Mouse (Mus musculus): Measurements from ENCODE around the gene Eapp. TPM values are rescaled to one million over a fixed set of nuclear protein-coding genes. Genes with fewer than 3 reads are reported as not detected.

Gene Eapp
- polyA plus RNA-seq, 1 experiment, result 21.0 TPM

- H3K4me3 ChIP-seq (ENCODE audit: insufficient read depth, low read depth, low read length), result no peak overlapping the region
- TF ChIP-seq CTCF (conservative IDR thresholded peaks at IDR 0.05; ENCODE audit: insufficient read depth, insufficient read length, low read depth, low read length) (no peak), POLR2A (IDR thresholded peaks at IDR 0.05; ENCODE audit: low read depth, low read length) (no peak)
- no peak overlapping the region for H3K27ac ChIP-seq (ENCODE audit: insufficient read depth, low read depth, low read length)
- DNase-seq, result no peak
- H3K27me3 ChIP-seq (replicated peaks; ENCODE audit: control insufficient read depth, insufficient read depth, low read length), result no peaks in the 10 kb centered on the region
- H3K4me1 ChIP-seq (ENCODE audit: control insufficient read depth, insufficient read depth, low read length), result no peaks in the 10 kb centered on the region
- H3K36me3 ChIP-seq (ENCODE audit: control insufficient read depth, insufficient read depth, low read length), result 0 out of 2 replicates have a peak, but pooled peaks cover 2% of the 10 kb centered on the region
- 93% methylated on average over 2 of the region's 2 CpGs for WGBS
Measured at GRCm38 (mm10) chr12:54644947-54645346, 50.8 kb downstream of the Eapp start.

GRCm38 (mm10) chr12:54643320-54643892, 52.3 kb downstream of the Eapp start:
- Histone ChIP-seq H3K27me3 (replicated peaks; ENCODE audit: control insufficient read depth, insufficient read depth, low read length) (no peaks in the 10 kb centered on the region), H3K4me3 (ENCODE audit: insufficient read depth, low read depth, low read length) (no peak overlapping the region), H3K27ac (ENCODE audit: insufficient read depth, low read depth, low read length) (no peak overlapping the region), H3K36me3 (ENCODE audit: control insufficient read depth, insufficient read depth, low read length) (0 out of 2 replicates have a peak, but pooled peaks cover 2% of the 10 kb centered on the region), H3K4me1 (ENCODE audit: control insufficient read depth, insufficient read depth, low read length) (no peaks in the 10 kb centered on the region)
- 39% methylated on average over 5 of the region's 5 CpGs for WGBS
- no peak for DNase-seq
- TF ChIP-seq POLR2A (IDR thresholded peaks at IDR 0.05; ENCODE audit: low read depth, low read length), result no peak

- Histone ChIP-seq H3K27me3 (replicated peaks; ENCODE audit: control insufficient read depth, insufficient read depth, low read length) (no peaks in the 10 kb centered on the region), H3K4me3 (ENCODE audit: insufficient read depth, low read depth, low read length) (no peak overlapping the region), H3K36me3 (ENCODE audit: control insufficient read depth, insufficient read depth, low read length) (0 out of 2 replicates have a peak, but pooled peaks cover 2% of the 10 kb centered on the region), H3K4me1 (ENCODE audit: control insufficient read depth, insufficient read depth, low read length) (no peaks in the 10 kb centered on the region), H3K27ac (ENCODE audit: insufficient read depth, low read depth, low read length) (no peak overlapping the region)
- WGBS, result 97% methylated on average over 4 of the region's 4 CpGs
- no peak for TF ChIP-seq CTCF (conservative IDR thresholded peaks at IDR 0.05; ENCODE audit: insufficient read depth, insufficient read length, low read depth, low read length)
- no peak for TF ChIP-seq POLR2A (IDR thresholded peaks at IDR 0.05; ENCODE audit: low read depth, low read length)
- no peak for DNase-seq
Measured at GRCm38 (mm10) chr12:54641374-54641773, 54.3 kb downstream of the Eapp start.

GRCm38 (mm10) chr12:54640259-54640658, 55.4 kb downstream of the Eapp start:
- no peak overlapping the region for H3K4me3 ChIP-seq (ENCODE audit: insufficient read depth, low read depth, low read length)
- WGBS, result 58% methylated on average over 6 of the region's 6 CpGs
- no peaks in the 10 kb centered on the region for H3K27me3 ChIP-seq (replicated peaks; ENCODE audit: control insufficient read depth, insufficient read depth, low read length)
- TF ChIP-seq CTCF (conservative IDR thresholded peaks at IDR 0.05; ENCODE audit: insufficient read depth, insufficient read length, low read depth, low read length) (no peak), POLR2A (IDR thresholded peaks at IDR 0.05; ENCODE audit: low read depth, low read length) (no peak)
- no peaks in the 10 kb centered on the region for H3K4me1 ChIP-seq (ENCODE audit: control insufficient read depth, insufficient read depth, low read length)
- no peak overlapping the region for H3K27ac ChIP-seq (ENCODE audit: insufficient read depth, low read depth, low read length)
- H3K36me3 ChIP-seq (ENCODE audit: control insufficient read depth, insufficient read depth, low read length), result no peaks in the 10 kb centered on the region
- DNase-seq, result peak; percentile 26

- Histone ChIP-seq H3K4me3 (ENCODE audit: insufficient read depth, low read depth, low read length) (no peak overlapping the region), H3K4me1 (ENCODE audit: control insufficient read depth, insufficient read depth, low read length) (no peaks in the 10 kb centered on the region)
- TF ChIP-seq POLR2A (IDR thresholded peaks at IDR 0.05; ENCODE audit: low read depth, low read length), result no peak
- no peak for TF ChIP-seq CTCF (conservative IDR thresholded peaks at IDR 0.05; ENCODE audit: insufficient read depth, insufficient read length, low read depth, low read length)
Measured at GRCm38 (mm10) chr12:54637033-54637432, 58.7 kb downstream of the Eapp start.

GRCm38 (mm10) chr12:54632141-54632540, 63.6 kb downstream of the Eapp start:
- Histone ChIP-seq H3K4me1 (ENCODE audit: control insufficient read depth, insufficient read depth, low read length) (no peaks in the 10 kb centered on the region), H3K4me3 (ENCODE audit: insufficient read depth, low read depth, low read length) (no peak overlapping the region), H3K27me3 (replicated peaks; ENCODE audit: control insufficient read depth, insufficient read depth, low read length) (no peaks in the 10 kb centered on the region), H3K27ac (ENCODE audit: insufficient read depth, low read depth, low read length) (no peak overlapping the region), H3K36me3 (ENCODE audit: control insufficient read depth, insufficient read depth, low read length) (no peaks in the 10 kb centered on the region)
- WGBS, result 80% methylated on average over 2 of the region's 2 CpGs
- no peak for DNase-seq
- TF ChIP-seq CTCF (conservative IDR thresholded peaks at IDR 0.05; ENCODE audit: insufficient read depth, insufficient read length, low read depth, low read length) (no peak), POLR2A (IDR thresholded peaks at IDR 0.05; ENCODE audit: low read depth, low read length) (no peak)

More at GRCm38 (mm10) chr12:54637033-54637432, 58.7 kb downstream of the Eapp start:
- no peaks in the 10 kb centered on the region for H3K36me3 ChIP-seq (ENCODE audit: control insufficient read depth, insufficient read depth, low read length)
- H3K27me3 ChIP-seq (replicated peaks; ENCODE audit: control insufficient read depth, insufficient read depth, low read length), result no peaks in the 10 kb centered on the region
- 59% methylated on average over 1 of the region's 1 CpGs for WGBS
- no peak for DNase-seq
- no peak overlapping the region for H3K27ac ChIP-seq (ENCODE audit: insufficient read depth, low read depth, low read length)

- WGBS, result 99% methylated on average over 2 of the region's 2 CpGs
- H3K27ac ChIP-seq (ENCODE audit: insufficient read depth, low read depth, low read length), result no peak overlapping the region
Measured at GRCm38 (mm10) chr12:54621942-54622341, 73.8 kb downstream of the Eapp start.

More at GRCm38 (mm10) chr12:54621942-54622341, 73.8 kb downstream of the Eapp start:
- H3K36me3 ChIP-seq (ENCODE audit: control insufficient read depth, insufficient read depth, low read length), result no peaks in the 10 kb centered on the region
- no peaks in the 10 kb centered on the region for H3K27me3 ChIP-seq (replicated peaks; ENCODE audit: control insufficient read depth, insufficient read depth, low read length)
- H3K4me1 ChIP-seq (ENCODE audit: control insufficient read depth, insufficient read depth, low read length), result no peaks in the 10 kb centered on the region
- no peak for TF ChIP-seq CTCF (conservative IDR thresholded peaks at IDR 0.05; ENCODE audit: insufficient read depth, insufficient read length, low read depth, low read length)
- TF ChIP-seq POLR2A (IDR thresholded peaks at IDR 0.05; ENCODE audit: low read depth, low read length), result no peak
- H3K4me3 ChIP-seq (ENCODE audit: insufficient read depth, low read depth, low read length), result no peak overlapping the region
- DNase-seq, result no peak

Other genes starting within 250 kb of the Eapp start
- 70.5 and 80.1 TPM in 2 replicates for gene Sptssa, start 39.3 kb downstream of the Eapp start, polyA plus RNA-seq (2012; rRNA removed)
- gene Snx6, start 99.8 kb upstream of the Eapp start, polyA plus RNA-seq (2012; rRNA removed), result 38.3 and 45.2 TPM in 2 replicates
- gene Cfl2, start 167.0 kb upstream of the Eapp start, polyA plus RNA-seq (2012; rRNA removed), result 18.4 and 39.0 TPM in 2 replicates